Mouse (Mus musculus) cerebellum, postnatal 25 days (tissue): ENCODE measurements around the gene BC107364.
A peak's percentile ranks its signal among the peaks of the same experiment; 100 is the strongest.
"Not testable (repeated sequence)": the region's sequence is repeated elsewhere in the genome, so short reads cannot be mapped to it uniquely, and the experiment has no call there.

ENCODE experiments used
- DNase-seq, 2 experiments: peaks; one replicate each; pipeline ENCODE4 v3.0.0; 2021; ENCODE audit warnings: mixed read lengths in 2 of 2

The BC107364 gene

DNA sequence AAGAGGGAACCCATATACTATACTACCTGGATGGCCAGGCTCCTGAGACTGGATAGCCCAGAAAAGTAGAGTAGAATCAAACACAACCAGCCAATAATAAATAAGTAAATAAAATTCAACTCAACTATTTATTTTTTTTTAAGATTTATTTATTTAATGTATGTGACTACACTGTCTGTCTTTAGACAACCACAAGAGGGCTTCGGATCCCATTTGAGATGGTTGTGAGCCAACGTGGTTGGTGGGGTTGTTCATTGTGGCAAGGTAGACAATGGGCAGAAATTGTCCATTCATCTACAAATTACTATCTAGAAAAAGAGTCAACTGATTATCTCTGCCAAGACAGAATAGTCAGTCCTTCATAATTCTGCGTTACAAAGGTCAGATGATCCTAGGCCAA, 40.3 kb downstream of the BC107364 start:
- no peak for DNase-seq

- no peak for DNase-seq
Measured at GRCm38 (mm10) chr3:96410966-96411365, 41.1 kb downstream of the BC107364 start.

DNA sequence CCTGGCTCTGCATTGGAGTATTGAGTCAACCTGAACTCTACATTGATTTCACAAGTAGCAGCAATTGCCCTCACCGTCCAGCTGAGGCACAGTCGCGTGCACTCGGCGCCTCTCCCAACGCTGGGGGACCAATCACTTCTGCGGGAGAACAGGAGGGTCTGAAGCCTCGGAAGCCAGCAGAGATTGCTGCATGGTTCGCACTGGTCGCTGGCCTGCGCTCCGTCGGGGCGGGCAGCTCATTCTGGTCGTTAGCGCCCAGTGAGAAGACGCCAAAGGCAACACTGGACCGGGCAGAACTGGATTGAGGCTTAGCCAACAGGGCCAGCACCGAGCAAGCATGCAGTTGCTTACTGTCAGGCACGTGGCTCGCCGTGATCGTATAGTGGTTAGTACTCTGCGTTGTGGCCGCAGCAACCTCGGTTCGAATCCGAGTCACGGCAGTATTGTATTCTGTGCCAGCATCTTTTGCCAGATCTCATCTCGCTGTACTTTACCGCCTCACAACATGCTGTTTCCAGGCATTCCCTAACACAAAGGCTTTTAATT, 42.3 kb downstream of the BC107364 start:
- no peak for DNase-seq

- not testable (repeated sequence) for DNase-seq
Measured at GRCm38 (mm10) chr3:96408111-96408510, 44.0 kb downstream of the BC107364 start.

DNA sequence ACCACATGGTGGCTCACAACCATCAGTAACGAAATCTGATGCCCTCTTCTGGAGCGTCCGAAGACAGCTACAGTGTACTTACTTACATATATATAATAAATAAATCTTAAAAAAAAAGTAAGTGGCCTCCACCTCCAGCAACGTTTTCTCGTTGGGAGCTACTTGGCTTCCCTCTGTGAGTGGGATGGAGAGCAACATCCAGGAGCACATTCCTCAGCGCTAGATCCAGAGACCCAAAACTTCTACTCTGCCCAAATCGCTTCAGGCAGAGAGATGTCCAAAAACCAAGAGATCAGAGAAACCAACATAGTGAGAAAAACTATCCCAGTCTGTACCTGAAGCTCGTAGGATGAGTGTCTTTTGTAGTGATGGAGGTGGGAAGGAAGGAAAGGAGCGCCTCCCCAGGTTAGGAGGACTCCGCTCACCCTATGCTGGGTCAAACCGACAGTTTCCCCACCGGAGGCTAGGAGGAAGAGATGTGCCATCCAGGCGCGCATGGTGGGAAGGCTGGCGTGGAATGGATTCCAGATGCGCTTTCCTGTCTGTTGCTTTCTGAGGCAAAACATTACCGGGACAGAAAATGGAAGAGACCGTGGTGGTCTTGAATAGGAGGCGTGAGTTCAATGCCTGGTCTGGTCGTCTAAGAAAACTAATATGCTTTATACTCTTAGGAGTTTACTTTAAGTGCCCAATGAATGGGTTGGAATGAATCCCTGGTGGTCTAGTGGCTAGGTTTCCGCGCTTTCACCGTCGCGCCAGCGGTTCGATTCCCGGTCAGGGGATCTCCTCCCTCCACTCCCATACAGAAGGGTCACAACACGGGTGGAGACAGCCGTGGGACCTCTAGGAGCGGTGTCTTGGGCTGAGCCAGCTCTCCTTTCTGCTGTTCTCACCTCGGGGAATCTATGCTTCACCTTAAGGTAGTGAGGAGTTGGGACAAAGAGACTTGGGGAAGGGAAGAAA, 46.3 kb downstream of the BC107364 start:
- no peak for DNase-seq

- no peak for DNase-seq
Measured at GRCm38 (mm10) chr3:96405004-96405403, 47.1 kb downstream of the BC107364 start.

GRCm38 (mm10) chr3:96404450-96404849, 47.7 kb downstream of the BC107364 start:
- no peak for DNase-seq

DNA sequence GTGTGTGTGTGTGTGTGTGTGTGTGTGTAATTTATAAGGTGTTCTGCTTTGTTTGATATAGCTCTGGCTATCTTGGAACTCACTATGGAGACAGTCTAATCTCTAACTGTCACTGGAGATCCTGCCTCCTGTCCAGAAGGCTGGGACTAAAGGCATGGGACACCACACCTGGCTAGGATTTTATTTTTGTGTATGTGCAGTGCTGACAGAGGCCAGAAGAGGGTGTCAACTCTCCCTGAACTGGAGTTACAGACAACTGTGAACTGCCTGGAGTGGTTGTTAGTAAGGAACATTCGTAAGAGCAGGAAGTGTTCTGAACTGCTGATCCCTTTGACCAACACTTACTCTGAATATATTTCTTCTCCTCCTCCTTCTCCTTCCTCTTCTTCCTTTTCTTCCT, 49.1 kb downstream of the BC107364 start:
- no peak for DNase-seq

DNA sequence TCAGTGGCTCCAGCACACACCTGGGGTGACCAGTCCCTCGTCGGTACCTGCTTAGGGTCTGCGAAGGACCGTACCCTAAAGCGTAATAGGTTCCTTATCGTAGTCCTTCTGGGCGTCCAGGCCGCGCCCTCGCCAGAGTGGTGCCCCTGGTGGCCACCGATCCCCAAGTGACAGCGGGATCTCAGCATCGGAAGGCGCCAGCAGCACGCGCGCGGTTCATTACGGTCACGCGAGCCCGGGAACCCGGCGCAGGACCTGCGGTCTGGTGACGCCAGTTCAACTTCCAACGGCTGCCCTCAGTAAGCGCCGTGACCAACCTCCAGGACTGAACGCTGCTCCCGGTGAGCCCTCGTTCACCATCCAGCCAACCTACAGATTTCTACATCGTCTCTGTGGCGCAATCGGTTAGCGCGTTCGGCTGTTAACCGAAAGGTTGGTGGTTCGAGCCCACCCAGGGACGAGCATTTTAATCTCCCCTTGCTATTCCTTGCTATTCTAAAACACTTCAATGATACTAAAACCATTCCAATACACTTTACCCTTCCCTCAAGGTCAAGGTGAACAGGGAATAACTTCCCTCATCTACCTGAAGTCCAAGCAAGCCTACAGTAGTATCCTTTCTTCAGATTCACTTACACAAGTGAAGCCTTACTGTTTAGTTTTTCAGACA, 50.1 kb downstream of the BC107364 start:
- peak; percentile 17 to 21 for DNase-seq

GRCm38 (mm10) chr3:96401474-96401831, 50.7 kb downstream of the BC107364 start:
- DNase-seq: no peak

GRCm38 (mm10) chr3:96398911-96399310, 53.2 kb downstream of the BC107364 start:
- DNase-seq: no peak

- DNase-seq: no peak
Measured at GRCm38 (mm10) chr3:96396857-96397256, 55.2 kb downstream of the BC107364 start.

GRCm38 (mm10) chr3:96387202-96387601, 64.9 kb downstream of the BC107364 start:
- not testable (repeated sequence) for DNase-seq
